Mouse (Mus musculus): ENCODE results near the gene N6amt1. TPM values are rescaled to one million over a fixed set of nuclear protein-coding genes. Genes with fewer than 3 reads are reported as not detected.

Gene N6amt1
- total RNA-seq, 4 experiments from 2014 or later, result 7.9 to 10.7 (median 8.8) TPM

DNA sequence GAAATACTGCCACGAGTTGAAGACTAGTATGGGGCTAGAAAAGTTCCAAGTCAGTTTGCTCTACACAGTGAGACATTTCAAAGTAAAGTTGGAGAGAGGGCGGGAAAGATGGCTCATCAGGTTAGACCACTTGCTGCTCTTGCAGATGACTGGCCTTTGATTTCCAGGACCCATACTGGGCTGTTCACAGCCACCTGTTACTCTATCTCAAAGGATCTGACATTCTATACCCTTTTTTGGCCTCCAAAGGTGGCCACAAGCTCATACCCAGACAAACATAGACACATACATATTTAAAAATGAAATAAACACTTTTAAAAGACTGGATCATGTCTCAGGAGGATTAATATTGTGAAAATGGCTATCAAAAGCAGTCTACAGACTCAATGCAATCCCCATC lies 30.4 kb downstream of the N6amt1 start:
- no peak for DNase-seq (ENCODE audit: low spot score in 2 of 2)

- no peak for DNase-seq (ENCODE audit: low spot score in 2 of 2)
Measured at GRCm38 (mm10) chr16:87387444-87387977, 33.5 kb downstream of the N6amt1 start.

DNA sequence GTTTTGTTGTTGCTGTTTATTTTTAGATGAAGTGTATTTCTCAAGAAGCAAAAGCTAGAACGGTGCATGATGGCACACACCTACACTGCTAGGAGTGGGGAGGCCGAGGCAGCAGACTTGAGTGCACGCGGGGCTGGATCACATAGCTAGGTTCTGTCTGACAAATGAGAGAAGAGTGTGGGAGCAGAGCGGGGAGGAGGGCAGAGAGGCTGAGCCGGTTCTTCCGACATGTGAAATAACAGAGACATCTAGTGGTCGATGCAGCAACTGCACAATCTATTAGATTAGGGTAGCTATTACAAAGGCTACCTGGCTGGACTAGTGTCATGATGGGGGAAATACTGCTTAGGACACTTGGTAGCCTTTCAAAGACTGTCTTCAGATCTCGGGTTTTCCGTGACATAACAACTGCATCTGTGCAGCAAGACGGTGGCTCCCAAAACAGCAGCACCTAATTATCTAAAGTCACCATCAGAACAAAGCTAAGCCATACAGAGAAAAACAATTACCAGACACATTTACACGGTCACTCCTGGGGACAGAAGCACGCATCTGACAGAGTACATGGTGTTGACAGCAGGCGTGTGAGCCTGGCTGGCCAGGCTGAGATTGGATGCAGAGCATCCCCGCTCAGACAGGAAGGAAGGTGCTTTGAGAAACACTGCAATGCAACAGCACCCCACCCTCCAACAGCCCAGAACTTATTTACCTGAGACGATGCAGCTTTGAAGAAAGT lies 40.0 kb downstream of the N6amt1 start:
- DNase-seq (ENCODE audit: low spot score in 2 of 2), result peak; percentile 8 to 20

GRCm38 (mm10) chr16:87405001-87405400 lies 51.0 kb downstream of the N6amt1 start:
- no peak for DNase-seq (ENCODE audit: low spot score in 2 of 2)

Other genes starting within 250 kb of the N6amt1 start
- gene Ltn1, start 78.4 kb downstream of the N6amt1 start, total RNA-seq (2022), result 10 to 100 TPM; 26.2 to 32.7 (median 28.6) TPM
- gene Rwdd2b, start 86.4 kb downstream of the N6amt1 start, total RNA-seq (2022), result 1 to 10 TPM; 1.7 to 2.0 (median 1.9) TPM
- gene Usp16, start 100.5 kb downstream of the N6amt1 start, total RNA-seq (2022), result 10 to 100 TPM; 55.6 to 73.7 (median 58.3) TPM
- gene Cct8, start 141.7 kb downstream of the N6amt1 start, total RNA-seq (2022), result 100 to 1,000 TPM; 100 to 122 (median 106) TPM
- 10 to 100 TPM in 2 of 4 experiments, 1 to 10 TPM in 2; 4.5 to 12.3 (median 9.6) TPM for gene Map3k7cl, start 199.1 kb downstream of the N6amt1 start, total RNA-seq (2022)